Mouse (Mus musculus) lung, postnatal 36 days (tissue): ENCODE results near the gene Mapkbp1.
A peak's percentile ranks its signal among the peaks of the same experiment; 100 is the strongest.

ENCODE experiments used
- DNase-seq: peaks from one replicate; pipeline ENCODE4 v3.0.0; 2022; ENCODE audit warnings: mixed read lengths

The Mapkbp1 gene

DNA sequence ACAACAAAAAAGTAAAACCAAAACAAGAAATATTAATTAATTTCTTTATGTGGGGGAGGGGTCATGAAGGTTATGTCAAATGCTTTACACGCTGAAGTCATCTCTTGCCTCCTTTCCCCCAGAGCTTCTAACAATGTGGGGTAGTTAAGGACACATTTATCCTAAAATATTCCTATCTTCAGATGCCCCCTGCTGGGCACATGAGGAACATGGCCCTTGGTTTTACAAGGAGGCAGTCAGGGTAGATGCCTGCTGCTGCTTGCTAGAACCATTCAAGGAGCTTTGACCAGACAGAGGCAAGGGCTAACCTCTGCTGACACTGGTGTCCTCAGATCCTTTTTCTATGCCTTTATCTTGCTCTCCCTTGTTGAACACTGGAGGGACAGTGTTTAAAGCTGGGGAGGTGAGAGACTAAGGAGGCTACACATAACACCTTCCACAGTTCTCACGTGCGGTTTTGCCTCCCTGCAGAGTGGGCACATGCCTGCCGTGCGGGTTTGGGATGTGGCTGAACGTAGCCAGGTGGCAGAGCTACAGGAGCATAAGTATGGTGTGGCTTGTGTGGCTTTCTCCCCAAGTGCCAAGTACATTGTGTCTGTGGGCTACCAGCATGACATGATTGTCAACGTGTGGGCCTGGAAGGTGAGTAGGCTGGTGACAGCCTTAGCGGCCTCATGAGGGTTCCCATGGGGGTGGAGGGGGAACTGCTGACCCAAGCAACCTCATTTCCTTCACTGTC lies 39.1 kb downstream of the Mapkbp1 start:
- peak; percentile 84 for DNase-seq

DNA sequence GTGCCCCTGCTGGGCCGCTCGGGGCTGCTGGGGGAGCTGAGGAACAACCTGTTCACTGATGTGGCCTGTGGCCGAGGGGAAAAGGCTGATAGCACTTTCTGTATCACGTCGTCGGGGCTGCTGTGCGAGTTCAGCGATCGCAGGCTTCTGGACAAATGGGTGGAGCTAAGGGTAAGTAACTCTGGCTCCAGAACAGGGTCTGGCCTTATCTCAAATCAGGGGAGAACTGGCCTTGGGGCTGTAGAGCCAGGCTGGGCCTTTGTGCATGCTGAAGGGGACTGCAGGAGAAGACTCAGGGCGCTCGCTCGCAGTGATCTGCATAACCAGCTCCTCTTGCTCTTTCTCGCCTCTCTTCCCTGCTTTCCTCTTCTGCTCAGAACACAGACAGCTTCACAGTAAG lies 40.4 kb downstream of the Mapkbp1 start:
- no peak for DNase-seq

DNA sequence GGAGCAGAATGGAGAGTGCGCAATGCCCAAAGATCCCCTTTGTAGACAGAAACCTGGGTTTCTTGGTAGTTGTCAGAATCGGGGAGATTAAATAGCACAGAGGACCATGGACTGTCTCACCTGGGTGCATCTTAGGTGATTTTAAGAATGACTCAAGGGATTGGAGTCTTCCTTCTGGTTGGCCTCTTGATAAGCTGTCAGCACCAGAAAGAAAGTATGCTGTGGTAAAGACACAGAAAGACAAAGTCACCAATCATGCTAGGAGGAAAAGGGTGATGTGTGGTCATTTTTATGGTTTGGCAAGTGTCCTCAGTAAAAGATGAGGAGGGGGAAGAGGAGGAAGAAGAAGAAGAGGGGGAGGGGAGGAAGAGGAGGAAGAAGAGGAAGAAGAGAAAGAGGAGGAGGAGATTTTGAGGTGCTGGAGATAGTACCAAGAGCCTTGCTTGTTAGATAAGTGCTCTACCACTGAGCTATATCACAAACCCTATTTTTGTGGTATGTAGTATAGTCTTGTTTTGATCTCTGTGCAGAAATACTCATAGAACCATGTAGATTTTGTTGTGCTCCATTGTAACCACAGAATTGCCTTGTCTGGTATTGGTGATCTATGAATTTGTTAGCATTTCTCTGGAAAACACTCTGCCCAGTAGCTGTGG lies 41.5 kb downstream of the Mapkbp1 start:
- no peak for DNase-seq

DNA sequence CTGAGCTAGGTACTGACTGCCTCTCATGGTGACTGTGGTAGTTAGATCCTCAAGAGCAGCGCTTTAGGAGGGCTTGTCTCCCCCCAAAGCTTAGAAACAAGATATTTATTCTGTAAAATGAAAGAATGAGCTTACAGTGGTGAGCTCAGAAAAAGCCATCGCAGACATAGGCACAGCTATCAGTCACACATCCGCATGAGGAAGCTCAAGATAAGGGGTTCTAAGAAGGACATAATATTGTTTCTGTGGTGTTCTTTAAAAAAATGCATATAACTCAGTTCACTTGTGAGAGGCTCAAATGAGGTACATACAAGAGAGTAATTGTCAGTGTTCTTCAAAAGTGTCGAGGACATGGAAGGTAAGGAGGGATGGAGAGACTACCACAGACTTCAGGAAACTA lies 43.4 kb downstream of the Mapkbp1 start:
- no peak for DNase-seq

DNA sequence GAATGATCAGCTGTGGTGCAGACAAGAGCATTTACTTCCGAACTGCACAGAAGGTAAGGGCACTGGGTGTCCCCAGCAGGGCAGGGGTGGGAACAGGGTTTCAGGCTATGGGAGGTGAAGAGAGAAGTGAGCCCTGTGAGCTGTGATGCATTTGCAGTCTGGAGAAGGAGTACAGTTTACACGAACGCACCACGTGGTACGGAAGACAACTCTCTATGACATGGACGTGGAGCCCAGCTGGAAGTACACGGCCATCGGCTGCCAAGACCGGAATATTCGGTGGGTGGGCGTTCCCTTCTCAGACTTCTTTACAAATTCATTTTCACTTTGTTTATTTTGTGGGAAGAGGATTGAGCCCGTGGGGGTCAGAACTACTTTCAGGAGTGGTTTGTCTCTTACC lies 45.1 kb downstream of the Mapkbp1 start:
- DNase-seq: no peak

DNA sequence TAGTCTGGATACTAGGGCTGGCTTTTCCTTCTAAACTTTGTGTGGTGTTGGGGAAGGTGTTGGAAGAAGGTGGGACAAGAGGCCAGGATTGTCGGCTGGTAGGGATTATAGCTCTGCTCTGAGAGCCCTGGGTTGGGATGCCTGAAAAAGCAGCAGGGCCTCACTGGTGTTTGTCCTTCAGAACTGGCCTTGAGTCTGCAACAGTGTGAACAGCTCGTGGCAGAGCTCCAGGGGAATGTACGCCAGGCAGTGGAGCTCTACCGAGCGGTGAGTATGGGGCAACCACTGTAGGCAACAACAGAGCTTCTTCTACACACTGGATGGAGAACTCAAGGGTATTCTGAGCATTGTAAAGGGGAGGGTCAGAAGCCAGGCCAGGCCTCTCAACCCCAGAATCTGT lies 51.8 kb downstream of the Mapkbp1 start:
- no peak for DNase-seq

DNA sequence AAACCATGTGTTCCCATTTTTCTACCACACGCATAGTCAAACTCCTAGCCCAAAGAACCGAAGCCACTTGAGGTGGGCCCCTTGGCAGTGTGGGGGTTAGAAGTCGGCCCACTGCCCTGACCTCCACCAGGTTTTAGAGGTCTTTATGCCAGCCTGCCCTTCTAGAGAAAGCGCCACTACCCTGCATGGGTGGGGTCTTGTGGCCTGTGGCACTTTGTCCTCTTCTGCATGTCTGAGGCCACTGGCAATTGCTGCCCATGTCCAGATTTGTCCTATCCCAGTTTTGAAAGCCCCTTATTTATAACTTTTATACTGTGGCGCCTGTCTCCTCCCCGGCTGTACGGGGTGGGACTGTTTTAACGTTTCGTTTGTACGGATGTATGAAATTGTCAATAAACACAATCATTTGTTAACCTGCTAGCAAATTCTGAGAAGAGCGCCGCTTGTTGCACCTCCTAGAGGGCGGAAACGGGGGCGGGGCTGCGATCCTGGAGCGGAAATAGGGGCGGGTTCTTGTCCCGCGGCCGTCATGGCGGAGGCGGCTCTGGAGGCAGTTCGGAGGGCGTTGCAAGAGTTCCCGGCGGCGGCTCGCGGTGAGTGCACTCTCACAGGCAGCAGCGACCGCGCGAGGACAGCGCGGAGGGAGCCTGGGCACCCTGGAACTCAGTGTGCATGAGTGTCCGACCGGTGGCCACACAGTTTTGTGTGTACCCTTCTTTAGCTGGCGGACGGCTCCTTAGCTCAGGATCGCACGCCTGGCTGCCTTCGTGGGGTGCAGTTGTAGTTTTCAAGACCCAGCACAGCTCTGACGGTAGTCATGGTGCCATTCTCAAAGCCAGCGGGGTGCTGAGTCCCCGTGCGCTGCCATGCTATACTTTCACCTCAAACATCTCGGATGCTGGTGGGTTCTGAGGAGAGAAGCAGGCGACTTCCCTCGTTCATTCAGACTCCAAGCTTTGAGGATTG lies 54.8 kb downstream of the Mapkbp1 start, which contains the start of the genes Jmjd7 and Gm28042:
Gene Jmjd7, plus strand, starts transcription at position 500 of the 966 bp plus-strand sequence.
Gene Gm28042, plus strand, starts transcription at position 510 of the 966 bp plus-strand sequence.
- peak; percentile 95 for DNase-seq

DNA sequence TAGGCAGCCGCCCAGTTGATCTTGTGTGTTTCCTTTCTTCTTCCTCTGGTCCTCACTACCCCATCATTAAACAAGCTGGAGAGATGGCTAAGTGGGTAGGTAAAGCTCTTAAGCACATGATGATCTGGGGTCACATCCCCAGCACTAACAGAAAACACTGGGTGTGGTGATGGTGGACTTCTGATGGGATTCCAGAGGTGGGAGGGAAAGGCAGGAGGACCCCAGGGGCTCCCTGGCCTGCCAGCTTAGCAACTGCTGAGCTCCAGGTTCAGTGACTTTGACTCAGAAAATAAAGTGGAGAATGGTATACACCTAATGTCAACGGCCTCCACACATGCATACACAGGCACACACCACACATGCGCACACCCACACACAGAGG lies 55.4 kb downstream of the Mapkbp1 start:
- DNase-seq: no peak

DNA sequence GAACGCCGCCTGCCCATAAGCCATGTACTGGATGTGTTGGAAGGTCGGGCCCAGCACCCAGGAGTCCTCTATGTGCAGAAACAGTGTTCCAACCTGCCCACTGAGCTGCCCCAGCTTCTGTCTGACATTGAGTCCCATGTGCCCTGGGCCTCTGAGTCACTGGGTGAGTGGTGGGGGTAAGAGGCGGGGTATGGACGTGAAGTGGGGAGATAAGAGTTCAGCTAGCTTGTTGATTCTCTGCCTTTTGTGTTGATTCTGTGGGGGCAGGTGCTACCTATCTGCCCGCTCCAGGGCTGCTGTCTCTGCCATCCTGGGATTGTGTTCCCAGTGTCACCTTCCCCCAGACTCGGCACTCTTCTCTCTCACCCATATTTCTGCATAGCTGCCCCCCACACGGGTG lies 57.9 kb downstream of the Mapkbp1 start:
- no peak for DNase-seq

DNA sequence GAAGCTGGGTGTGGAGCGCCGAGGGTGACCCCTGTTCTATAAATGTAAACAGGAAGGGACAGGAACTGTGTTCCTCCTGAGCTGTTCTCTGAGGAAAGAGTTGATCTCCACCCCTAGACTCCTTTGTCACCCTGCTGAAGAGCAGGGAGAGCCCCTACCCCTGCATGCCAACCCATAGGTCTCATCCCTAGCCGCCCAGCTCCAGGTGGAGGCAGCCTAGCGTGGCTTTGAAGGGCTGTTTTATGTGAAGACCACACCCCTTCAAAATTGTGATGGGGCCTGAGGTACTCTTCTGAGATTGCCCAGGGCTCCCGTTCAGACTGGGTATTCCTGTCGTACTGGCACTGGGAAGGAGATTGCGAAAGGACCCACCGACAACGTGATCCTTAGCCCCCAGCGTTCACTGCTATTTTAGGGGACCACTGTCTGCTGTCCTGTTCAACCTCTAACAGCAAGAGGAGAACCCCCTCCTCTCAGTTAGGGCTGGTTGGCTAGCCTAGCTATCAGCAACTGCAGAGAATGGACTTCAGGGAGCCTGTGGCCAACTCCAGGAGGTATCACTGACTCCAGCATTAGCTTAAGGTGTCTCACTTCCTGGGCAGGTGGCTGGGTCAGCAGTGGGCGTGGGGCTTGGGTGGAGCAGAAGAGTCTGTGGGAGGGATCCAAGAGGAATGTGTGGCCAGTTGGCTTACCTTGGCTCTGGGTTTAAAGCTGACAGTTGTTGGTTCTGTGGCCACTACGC lies 60.4 kb downstream of the Mapkbp1 start, which contains the start of gene Pla2g4b:
Gene Pla2g4b, plus strand, starts transcription at position 692 of the 742 bp plus-strand sequence.
- DNase-seq: no peak

DNA sequence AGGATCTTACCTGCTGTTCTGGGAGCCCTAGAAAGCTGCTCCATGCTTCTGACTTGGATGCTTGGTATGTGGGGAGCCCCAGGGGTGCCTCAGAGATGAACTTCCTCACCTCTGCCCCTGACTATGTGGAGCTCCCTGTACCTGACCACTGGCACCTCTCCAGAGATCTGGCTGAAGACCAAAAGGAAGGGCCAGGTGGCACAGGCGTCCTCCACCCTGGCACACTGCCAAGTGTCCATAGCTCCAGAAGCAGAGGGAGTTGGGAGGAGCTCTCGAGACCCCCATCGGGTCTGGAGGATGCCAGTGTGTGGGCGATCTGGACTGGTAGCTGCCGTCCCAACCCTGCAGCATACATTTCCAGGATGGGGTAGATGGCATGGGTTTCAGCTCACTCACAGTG lies 61.2 kb downstream of the Mapkbp1 start:
- peak; percentile 32 for DNase-seq

DNA sequence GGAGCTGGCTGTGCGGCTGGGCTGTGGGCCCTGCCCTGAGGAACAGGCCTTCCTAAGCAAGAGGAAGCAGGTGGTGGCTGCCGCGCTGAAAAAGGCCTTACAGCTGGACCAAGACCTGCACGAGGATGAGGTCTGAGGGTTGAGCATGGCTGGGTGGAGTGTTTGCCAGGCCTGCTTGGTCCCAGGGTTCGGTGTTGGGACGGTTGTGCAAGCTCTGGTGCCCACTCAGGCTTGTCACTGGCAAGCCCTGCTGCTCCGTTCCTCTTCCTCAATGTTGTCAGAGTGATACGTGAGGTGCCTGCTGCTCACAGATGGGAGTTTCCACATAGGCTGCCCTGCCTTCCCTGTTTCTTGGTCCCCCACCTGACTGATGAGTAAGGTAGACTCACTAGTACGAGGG lies 65.2 kb downstream of the Mapkbp1 start:
- peak; percentile 18 for DNase-seq

DNA sequence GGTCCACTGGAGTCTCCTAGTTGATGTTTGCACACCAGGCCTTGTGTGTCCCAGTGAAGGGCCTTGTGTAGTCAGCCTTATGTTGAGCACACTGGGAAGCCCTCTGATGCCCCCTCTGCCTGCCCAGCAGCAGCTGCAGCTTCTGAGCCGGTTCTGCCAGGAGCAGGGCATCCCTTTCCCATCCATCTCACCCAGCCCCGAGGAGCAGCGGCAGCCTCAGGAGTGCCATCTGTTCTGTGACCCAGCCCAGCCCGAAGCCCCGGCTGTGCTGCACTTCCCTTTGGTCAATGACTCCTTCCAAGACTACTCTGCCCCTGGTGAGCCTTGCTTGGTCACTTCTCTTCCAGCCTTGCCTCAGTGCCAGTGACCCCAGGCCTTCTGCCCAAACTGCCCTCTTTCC lies 68.5 kb downstream of the Mapkbp1 start:
- DNase-seq: no peak

DNA sequence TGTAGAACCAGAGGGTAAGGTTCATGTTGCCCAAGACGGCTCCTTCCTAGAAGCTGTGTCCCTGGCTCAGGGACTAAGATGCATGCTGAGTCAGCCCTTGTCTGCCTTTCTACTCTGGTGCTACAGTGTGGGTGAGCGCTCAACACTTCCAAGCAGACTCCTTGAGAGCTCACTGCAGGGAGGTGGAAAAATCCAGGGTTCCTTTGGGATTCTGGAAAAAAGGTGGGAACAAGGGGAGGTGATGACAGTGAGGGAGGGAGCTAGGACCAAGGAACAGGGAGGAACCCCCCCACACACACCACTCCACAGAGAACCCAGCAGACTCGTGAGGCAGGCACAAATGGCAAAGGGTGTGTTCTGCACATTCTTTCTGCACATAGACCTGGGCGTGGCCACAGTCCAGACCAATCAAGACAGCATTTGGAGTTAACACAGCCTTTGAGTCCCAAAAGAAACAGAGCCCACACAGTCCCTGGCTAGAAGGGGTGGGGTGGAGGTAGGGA lies 71.7 kb downstream of the Mapkbp1 start:
- DNase-seq: peak; percentile 69

DNA sequence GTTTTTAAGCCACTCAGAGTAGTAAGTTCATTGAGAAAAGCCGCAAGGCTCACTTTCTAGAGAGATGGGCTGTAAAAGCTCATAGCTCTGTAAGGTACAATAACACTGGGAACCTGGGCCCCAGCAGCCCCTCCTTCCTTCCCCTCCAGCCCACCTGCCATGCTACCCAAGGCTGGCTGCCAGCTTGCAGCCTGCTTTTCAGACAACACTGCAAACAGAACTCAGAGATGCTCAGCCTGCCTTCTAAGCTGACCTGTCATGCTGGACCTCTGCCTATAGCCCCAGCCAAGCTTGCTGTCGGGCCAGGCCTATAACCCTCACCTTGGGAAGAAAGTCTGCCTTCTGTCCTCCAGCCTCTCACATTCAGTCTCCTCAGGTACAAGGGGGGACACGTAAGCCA lies 72.2 kb downstream of the Mapkbp1 start:
- no peak for DNase-seq

DNA sequence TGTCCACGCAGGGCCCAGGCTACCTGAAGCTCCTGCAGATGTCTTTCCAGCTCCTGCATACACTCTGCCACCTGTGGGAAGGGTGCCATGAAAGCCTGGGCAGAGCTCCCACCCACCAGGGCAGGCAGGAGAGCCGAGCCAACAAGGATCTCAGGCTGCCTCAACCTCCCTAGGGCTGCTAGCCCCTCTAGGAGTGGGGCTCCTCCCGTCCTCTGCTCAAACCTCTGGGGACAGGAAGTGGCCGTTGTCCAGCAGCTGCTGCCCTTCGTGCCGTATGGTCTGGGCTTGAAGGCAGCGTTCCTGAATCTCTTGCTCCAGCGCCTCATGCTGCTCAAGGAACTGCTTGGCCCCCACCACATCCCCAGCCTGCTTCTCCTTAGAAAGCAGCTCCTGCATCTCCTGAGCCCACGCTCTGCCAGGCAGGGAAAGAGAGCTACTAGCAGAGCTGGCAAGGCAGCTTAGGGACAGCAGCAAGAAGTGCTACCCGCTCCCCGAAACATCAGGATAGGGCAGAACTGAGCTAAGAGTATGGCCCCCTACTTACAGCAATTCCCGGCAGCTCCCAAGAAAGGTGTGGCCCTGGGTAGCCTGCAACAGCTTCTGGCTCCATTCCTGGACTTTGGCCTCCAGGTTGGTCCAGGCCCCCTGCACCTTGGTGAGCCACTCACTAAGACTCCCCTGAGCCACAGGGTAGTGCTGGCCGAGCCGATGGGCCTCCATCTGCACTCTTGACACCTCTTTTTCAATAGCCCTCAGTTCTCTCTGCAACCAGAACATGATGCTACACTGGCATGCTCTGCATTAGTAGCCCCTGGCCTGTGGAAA lies 74.2 kb downstream of the Mapkbp1 start:
- no peak for DNase-seq

DNA sequence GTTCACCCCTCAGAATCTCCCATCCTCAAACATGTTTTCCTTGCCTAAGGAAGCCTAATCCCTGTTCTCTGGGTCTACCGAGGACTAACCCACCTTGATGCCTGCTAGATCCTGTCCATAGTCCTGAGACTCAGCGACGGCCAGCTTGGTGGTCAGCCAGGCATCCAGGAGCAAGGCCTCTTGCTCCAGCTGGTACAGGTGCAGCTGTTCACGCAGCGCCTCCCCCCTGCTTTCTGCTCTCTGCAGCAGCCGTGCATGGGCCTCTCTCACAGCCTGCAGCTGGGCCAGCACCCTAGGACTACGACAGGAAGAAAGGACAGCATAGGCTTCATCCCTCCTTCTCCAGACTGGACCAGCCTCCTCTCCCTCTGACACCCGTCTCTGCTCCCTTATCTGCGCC lies 75.7 kb downstream of the Mapkbp1 start:
- DNase-seq: no peak

DNA sequence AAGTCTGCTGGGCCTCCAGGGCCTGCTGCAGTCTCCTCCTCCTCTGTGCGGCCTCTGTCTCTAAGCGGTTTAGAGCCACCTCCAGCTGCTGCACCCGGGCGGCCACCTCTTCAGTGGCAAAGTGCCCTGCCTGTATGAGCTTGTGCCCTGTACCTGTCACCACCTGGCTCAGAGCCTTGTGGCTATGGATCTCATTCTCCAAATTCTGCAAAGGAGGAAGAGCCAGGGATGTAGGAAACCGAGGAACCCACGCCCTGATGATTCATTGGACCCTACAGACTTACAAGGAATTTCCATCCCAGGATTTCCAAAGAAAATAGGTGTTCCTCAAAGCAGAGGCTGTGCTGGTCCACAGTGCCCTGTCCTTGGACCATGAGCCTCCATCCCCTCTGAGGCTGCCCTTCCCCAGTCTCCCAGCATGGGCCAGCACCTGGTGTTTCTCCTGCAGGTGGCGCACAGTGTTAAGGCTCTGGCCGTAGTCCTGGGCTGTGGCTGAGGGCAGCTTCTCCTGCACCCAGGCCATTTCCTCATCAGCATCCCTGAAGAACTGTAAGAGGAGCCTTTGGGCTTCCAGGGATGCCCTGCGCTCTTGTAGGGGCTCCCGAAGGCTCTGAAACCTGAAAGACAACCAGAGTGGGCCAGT lies 77.3 kb downstream of the Mapkbp1 start:
- DNase-seq: peak; percentile 80

DNA sequence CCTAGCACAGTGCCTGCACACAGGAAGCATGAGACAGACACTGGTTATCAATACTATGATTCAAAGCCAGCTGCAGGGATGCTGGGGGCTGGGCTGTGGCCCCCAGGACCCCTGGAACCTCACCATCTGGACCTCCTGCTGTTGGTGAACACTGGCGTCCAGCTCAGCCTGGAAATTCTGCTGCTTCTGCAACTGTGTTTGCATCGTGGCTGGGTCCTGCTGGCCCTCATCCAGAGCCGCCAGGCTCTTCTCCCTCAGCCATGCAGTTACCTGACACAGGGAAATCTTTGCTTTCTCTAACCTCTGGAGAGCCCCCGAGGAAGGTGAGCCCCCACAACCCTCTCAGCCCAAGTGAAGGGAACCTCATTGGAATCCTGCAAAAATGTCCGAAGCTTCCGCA lies 78.9 kb downstream of the Mapkbp1 start:
- DNase-seq: no peak

DNA sequence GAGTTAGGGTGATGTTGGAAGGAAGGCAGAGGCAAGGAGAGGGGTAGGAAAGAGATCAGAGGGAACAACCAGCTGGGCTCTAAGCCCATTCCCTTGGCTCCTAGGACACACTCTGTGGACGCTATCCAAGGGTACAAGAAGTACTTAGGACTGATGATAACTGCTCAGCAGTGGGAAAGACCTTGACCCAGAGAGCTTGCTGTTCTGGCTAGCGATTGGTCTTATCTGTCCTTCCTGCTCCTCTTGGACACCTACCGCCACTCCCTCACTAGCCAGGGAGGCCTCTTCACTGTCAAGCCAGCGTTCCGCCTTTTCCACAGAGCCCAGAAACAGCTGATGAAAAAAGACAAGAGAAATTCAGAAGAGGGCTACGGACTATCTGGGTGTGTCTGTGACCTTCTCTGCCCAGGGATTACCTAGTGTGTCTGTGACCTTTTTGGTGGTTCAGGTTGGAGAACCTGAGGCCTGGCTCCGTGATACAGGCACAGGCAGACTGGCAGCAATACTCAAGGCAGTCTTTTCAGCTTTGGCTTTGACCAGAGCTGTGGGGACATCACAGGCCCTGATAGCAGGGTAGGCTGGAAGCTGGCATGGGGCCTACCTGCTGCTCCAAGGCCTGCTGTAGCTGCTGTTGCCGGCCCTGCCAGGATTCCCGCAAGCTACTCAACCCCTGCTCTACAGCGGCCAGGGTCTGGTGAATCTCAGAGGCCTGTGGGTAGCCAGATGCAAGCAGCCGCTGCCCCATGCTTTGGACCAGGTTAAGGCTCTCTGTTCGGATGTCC lies 82.5 kb downstream of the Mapkbp1 start:
- DNase-seq: no peak
